Mouse (Mus musculus) activated CD4-positive, CD25-positive, alpha-beta regulatory T cell, adult 4 months (primary cell): ENCODE measurements around the gene Rsph14. TPM values are rescaled to one million over a fixed set of nuclear protein-coding genes. Genes with fewer than 3 reads are reported as not detected.

Source experiments
- ATAC-seq: one replicate; pipeline ENCODE4 v1.8.0; 2017
- polyA plus RNA-seq, 2 experiments: library from polyadenylated mRNA; unstranded; fragments of 100-300 nt; shearing (Covaris generic); gene quantifications; one replicate each; pipeline ENCODE4 v1.2.1; 2017

Gene Rsph14
- polyA plus RNA-seq, 2 experiments from 2014 or later, result not detected

DNA sequence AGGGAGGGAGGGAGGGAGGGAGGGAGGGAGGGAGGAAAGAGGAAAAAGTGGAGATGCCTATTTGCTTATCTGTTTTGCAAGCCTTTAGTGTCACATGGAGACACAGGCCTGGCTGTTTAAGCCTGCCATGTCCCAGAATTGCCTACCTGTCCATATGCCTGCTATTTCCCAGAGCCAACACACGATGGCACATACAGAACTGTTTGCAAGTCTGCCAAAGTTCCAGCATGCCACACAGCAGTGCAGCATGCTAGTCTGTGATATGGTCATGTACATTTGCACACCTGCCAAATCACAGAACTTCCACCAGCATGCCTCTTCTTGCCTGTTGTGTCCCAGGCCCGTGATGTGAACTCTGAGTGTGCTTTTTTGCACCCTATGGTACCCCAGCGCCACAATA lies 101.8 kb downstream of the Rsph14 start:
- ATAC-seq, result no peak

DNA sequence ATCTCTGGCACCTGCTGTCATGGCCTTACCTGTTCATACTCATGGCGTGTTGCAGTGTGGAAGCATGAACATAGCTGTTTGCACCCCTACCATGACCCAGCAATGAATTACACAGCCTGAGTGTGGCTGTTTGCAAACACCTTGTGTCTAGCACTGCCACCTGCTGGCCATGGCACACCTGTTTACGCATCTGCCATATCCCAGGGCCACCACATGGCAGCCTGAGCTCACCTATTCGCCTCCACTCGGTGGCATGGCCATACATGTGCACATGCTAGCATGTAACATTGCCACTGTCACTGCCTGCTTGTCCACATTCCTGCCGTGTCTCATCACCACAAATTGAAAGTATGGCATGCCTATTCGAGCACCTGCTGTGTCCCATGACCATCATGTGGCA lies 102.8 kb downstream of the Rsph14 start:
- no peak for ATAC-seq

DNA sequence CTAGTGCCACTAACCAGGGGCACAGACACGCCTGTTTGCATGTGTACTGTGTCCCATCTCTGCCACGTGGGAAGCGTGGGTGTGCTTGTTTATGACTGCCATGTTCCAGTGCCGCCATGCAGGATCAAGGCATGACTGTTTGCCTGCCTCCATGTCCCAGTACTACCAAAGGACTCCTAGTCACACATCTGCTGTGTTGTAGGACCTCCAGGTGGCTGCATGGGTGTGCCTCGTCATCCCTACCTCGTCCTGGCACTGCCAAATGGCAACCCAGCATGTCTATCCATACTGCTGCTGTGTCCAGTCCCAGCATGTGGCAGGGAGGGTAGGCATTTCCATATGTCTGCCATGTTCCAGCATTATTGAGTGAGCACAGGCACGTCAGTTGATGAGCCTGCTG lies 104.1 kb downstream of the Rsph14 start:
- no peak for ATAC-seq

DNA sequence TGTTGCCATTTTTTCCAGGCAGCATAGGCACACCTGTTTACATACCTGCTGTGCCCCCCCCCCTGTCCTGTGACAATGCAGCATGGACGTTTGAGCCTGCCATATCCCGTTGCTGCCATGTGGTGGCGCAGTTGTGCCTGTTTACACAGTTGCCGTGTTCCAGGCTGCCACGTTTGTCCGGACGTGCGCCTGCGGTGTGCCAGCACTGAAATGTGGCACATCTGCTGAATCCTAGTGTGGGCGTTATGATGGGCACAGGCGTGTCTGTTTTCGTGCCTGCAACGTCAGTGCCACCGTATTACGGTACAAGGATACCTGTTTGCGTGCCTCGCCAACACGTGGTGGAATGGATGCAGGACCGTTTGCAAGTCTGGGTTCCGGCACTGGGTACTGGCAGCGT lies 107.1 kb downstream of the Rsph14 start:
- peak; percentile 41 for ATAC-seq

DNA sequence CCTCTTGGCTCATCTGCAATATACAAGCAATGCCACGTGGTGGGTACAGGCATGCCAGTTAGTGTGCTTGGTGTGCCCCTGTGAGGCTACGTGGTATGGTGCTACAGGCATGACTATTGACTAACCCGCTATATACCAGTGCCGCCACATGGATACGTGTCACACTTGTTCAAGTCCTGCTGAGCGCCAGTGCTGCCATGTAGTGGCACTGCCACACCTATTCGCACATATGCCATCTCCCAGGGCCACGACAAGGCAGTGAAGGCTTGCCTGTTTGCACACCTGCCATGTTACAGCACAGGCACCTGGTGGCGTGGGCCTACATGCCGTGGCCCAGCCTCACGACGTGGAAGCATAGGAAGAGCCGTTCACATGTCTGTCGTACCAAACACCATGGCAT lies 108.1 kb downstream of the Rsph14 start:
- ATAC-seq, result no peak

DNA sequence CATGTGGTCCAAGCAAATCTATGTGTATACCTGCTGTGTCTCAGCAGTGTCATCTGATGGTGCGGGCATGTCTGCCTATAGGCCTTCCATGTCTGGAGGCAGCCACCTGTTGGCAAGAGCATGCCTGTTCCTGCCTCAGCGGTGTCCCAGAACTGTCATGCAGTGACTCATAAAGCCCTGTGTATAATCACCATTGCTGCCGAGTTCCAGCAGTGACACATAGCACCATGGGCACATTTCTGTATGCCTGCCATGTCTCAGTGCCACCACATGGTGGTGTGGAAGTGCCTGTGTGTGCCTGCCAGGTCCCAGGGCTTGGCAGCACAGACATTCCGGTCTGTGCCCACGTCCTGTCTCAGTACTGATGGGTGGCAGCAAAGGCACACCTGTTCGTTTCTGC lies 109.6 kb downstream of the Rsph14 start:
- no peak for ATAC-seq

DNA sequence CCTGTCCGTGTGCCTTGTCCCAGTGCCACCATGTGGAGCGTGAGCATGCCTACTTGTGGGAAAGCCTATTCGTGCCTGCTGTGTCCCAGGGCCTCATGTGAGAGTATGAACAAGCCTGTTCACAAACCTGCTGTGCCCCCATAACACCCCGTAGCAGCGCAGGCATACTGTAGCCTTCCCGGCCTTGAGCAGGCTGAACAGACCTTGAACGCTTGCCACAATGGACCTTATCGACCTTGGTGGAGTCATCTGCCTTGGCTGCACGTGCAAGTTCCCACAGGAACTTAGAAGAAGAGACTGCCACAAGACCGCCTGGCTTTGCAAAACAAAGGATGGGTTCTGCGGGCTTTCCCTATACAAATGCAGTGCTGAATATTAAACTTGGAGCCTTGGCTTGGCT lies 110.8 kb downstream of the Rsph14 start:
- ATAC-seq, result no peak

DNA sequence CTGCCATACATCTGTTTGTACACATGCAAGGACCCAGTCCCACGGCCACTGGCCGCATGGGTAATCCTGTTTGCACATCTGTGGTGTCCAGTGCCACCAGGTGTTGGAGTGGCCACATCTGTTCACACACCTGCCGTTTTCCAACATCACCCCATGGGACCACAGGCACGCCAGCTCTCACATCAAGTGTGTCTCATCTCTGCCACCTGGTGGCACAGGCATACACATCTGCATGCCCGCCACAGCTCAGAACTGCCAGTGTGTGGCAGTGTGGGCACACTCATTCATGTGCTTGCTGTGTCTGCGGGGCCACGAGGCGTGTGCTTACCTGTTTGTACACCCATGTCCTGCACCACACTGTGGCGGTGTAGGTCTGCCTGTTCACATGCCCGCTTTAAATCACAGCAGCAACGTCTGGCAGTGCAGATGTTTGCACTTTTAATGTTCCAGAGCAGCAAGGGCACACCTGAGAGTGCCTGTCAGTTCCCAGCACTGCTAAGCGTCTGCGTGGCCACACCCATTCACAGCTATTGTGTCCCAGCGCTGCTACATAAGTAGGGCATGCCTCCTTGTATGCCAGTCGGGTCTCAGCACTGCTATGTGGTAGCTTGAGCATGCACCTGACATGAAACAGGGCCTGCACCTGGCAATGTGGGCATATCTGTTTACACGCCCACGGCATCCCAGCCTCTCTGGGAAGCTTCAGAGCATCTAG lies 111.4 kb downstream of the Rsph14 start:
- peak; percentile 66 for ATAC-seq

DNA sequence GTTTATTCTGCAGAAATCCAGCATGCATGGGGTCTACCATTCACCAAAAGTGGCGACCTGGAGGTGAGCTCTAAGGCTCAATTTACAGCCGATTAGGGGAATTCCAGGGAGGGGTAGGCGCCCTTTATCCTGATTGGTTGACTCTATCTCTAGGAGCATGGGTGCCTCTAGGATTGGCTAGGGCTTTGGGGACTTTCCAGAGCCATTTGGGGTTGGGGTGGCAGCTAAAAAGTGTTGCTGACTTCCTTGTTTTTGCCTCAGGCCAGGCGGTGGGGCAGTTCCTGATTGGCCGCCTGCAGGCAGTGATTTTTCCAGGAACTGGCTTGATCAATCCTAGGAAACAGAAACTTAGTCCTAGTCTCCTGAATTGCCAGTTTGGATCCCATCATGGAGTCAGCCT lies 113.1 kb downstream of the Rsph14 start:
- ATAC-seq, result peak; percentile 61

DNA sequence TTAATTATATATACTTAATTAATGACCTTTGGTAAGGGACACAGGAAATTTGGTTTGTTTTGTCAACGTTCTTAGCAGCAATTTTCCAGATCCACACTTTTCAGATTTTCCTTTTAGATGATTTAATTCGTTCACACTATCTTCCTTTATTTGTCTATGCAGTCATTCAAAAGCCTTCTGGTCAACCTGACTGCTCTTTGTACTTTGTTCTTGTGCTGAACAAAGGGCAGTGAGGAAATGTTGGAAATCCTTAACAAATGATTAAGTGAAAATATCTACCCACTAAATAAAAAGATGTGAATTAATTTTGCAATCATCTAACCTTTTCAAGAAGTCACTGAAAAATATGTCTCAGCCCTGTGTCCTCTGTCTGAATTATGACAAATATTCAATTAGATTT lies 124.0 kb downstream of the Rsph14 start:
- no peak for ATAC-seq

Other genes starting within 250 kb of the Rsph14 start
- not detected for gene Gnaz, start 65.4 kb downstream of the Rsph14 start, polyA plus RNA-seq
- under 1 TPM; 0.19 to 0.60 TPM for gene Rab36, start 4.5 kb upstream of the Rsph14 start, polyA plus RNA-seq
- 1 to 10 TPM; 3.7 to 4.6 TPM for gene Bcr, start 28.0 kb upstream of the Rsph14 start, polyA plus RNA-seq
- 10 to 100 TPM; 10.4 to 14.0 TPM for gene Specc1l, start 179.5 kb upstream of the Rsph14 start, polyA plus RNA-seq